Mouse (Mus musculus) kidney, embryonic 15.5 days (tissue): ENCODE measurements around the gene Gpr3. TPM values are rescaled to one million over a fixed set of nuclear protein-coding genes. Genes with fewer than 3 reads are reported as not detected.

Experiments used
- ATAC-seq: fragments of 200-750 bp; cut with Nextera tagmentation; replicated peaks from 2 replicates; pipeline ENCODE4 v1.8.0; 2017; ENCODE audit warnings: moderate TSS enrichment; ENCODE audit not compliant: low FRiP score
- H3K27ac ChIP-seq: fragments of 300-500 bp; sonication (generic); 2 replicates; pipeline ENCODE4 v1.5.1; 2015; ENCODE audit warnings: mild to moderate bottlenecking, inconsistent platforms
- H3K27me3 ChIP-seq: fragments of 300-500 bp; sonication (generic); 2 replicates; pipeline ENCODE4 v1.6.1; 2015; ENCODE audit warnings: inconsistent platforms
- H3K36me3 ChIP-seq: fragments of 300-500 bp; sonication (generic); 2 replicates; pipeline ENCODE4 v1.6.1; 2015; ENCODE audit warnings: inconsistent platforms
- H3K4me1 ChIP-seq: fragments of 300-500 bp; sonication (generic); 2 replicates; pipeline ENCODE4 v1.6.1; 2015; ENCODE audit warnings: inconsistent platforms
- H3K4me2 ChIP-seq: fragments of 300-500 bp; sonication (generic); 2 replicates; pipeline ENCODE4 v1.6.1; 2015; ENCODE audit warnings: moderate library complexity, mild to moderate bottlenecking, inconsistent platforms
- H3K4me3 ChIP-seq: fragments of 300-500 bp; sonication (generic); replicated peaks from 2 replicates; pipeline ENCODE4 v1.5.1; 2015; ENCODE audit warnings: mild to moderate bottlenecking, inconsistent platforms
- H3K9ac ChIP-seq: fragments of 300-500 bp; sonication (generic); 2 replicates; pipeline ENCODE4 v1.6.1; 2015; ENCODE audit warnings: mild to moderate bottlenecking, inconsistent platforms
- H3K9me3 ChIP-seq: fragments of 300-500 bp; sonication (generic); replicated peaks from 2 replicates; pipeline ENCODE4 v1.6.1; 2016; ENCODE audit warnings: inconsistent platforms
- WGBS: fragments of 180-500 bp; shearing (Covaris S2); methylation state at CpG from one replicate; pipeline ENCODE4 v1.1.7; 2015; ENCODE audit warnings: mixed read lengths; 5-methylcytosine and 5-hydroxymethylcytosine counted together
- polyA plus RNA-seq: library from polyadenylated mRNA; unstranded; fragments of >200 nt; fragmentation: Nextera tagmentation; extraction: Ambion mirVana; gene quantifications from 2 replicates; pipeline ENCODE4 v1.2.1, GENCODE M21; 2015

Gene Gpr3
- polyA plus RNA-seq, 1 experiment from 2014 or later: 0.12 TPM

DNA sequence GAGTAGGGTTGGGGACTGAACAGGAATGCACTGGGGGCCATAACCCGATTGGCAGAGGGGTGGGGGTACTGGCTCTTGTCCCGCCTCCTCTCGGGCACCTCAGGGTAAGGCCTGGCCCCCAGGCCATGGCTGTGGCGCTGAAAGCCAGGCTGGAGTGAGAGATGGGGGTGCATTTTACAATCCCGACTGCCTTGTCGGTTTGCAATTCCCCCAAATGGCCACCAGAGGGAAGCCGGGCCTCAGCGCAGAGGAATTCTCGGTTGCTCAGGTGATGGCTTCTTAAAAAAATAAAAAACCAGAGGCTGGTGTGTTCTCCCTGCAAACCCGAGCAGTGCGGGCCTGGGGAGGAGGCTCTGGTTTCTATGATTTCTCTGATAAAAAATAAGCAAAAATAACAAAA, 3.0 kb downstream of the Gpr3 start:
- H3K9ac ChIP-seq: no peak overlapping the region
- H3K4me2 ChIP-seq: no peak overlapping the region
- H3K36me3 ChIP-seq: no peaks in the 10 kb centered on the region
- 4% methylated on average over 11 of the region's 11 CpGs for WGBS
- H3K27me3 ChIP-seq: peaks cover 43% of the 10 kb centered on the region
- no peak overlapping the region for H3K4me3 ChIP-seq
- no peaks in the 10 kb centered on the region for H3K9me3 ChIP-seq
- H3K4me1 ChIP-seq: peaks cover 34% of the 10 kb centered on the region
- H3K27ac ChIP-seq: no peak overlapping the region
- ATAC-seq: no peak

- Histone ChIP-seq H3K9ac (no peak overlapping the region), H3K9me3 (no peaks in the 10 kb centered on the region), H3K27ac (peak overlapping the region; percentile 59; the same call in 1 of the 2 replicates), H3K4me3 (no peak overlapping the region), H3K27me3 (no peaks in the 10 kb centered on the region), H3K4me2 (no peak overlapping the region), H3K36me3 (no peaks in the 10 kb centered on the region), H3K4me1 (peaks cover 32% of the 10 kb centered on the region)
- WGBS: 29% methylated on average over 7 of the region's 7 CpGs
- no peak for ATAC-seq
These were observed 8.0 kb downstream of the Gpr3 start for GRCm38 (mm10) chr4:133204379-133204778.

GRCm38 (mm10) chr4:133203591-133203990, 8.7 kb downstream of the Gpr3 start:
- no peak overlapping the region for H3K27ac ChIP-seq
- no peaks in the 10 kb centered on the region for H3K9me3 ChIP-seq
- H3K4me2 ChIP-seq: no peak overlapping the region
- WGBS: 71% methylated on average over 3 of the region's 3 CpGs
- H3K36me3 ChIP-seq: no peaks in the 10 kb centered on the region
- no peak overlapping the region for H3K9ac ChIP-seq
- no peak for ATAC-seq
- H3K4me3 ChIP-seq: no peak overlapping the region
- H3K4me1 ChIP-seq: peaks cover 38% of the 10 kb centered on the region
- no peaks in the 10 kb centered on the region for H3K27me3 ChIP-seq

- ATAC-seq: no peak
- H3K4me1 ChIP-seq: peaks cover 51% of the 10 kb centered on the region
- H3K36me3 ChIP-seq: 0 out of 2 replicates have a peak, but pooled peaks cover 2% of the 10 kb centered on the region
- peak overlapping the region; percentile 4; the same call in 1 of the 2 replicates for H3K27ac ChIP-seq
- H3K4me2 ChIP-seq: no peak overlapping the region
- H3K27me3 ChIP-seq: no peaks in the 10 kb centered on the region
- no peaks in the 10 kb centered on the region for H3K9me3 ChIP-seq
- no peak overlapping the region for H3K4me3 ChIP-seq
- no peak overlapping the region for H3K9ac ChIP-seq
- WGBS: 83% methylated on average over 3 of the region's 3 CpGs
These were observed 10.1 kb downstream of the Gpr3 start for GRCm38 (mm10) chr4:133202254-133202653.

DNA sequence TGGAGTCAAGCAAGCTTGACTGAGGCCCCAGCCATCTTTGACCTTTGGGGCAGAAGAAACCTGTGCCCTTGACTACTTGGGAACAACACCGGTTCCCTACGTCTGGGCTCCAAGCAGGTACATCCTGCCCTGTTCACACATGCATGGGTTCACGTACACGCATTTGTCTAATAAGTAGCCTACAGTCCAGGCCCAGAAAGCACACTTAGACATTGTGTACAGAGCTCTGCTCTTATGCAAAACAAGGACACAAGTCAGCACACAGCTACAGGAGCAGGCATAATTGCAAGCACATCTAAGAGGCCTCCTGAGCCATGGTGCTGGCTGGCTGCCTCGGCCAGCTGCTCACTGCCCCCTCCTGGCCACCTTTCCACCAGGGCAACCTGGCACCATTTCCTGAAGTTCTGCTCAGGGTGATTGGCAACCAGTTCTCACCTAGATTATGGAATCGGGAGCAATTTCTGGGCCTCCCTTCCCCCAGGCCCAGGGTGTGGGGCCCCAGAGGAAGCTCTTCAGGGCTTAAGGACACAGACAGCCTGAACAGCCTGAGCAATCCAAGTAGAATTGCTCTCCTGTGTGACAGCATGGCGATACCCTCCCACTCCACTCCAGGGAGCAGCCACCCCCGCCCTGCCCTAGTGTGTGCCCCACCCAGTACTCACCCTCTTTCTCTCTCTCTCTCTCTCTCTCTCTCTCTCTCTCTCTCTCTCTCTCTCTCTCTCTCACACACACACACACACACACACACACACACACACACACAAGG, 11.1 kb downstream of the Gpr3 start:
- H3K4me2 ChIP-seq: no peak overlapping the region
- H3K27ac ChIP-seq: peak overlapping the region; percentile 70
- no peaks in the 10 kb centered on the region for H3K27me3 ChIP-seq
- H3K36me3 ChIP-seq: peaks cover 12% of the 10 kb centered on the region
- 47% methylated on average over 8 of the region's 8 CpGs for WGBS
- H3K4me1 ChIP-seq: peaks cover 62% of the 10 kb centered on the region
- 0 out of 2 replicates have a peak, but pooled peaks have one; percentile 7 for ATAC-seq
- H3K9ac ChIP-seq: no peak overlapping the region
- H3K9me3 ChIP-seq: no peaks in the 10 kb centered on the region
- H3K4me3 ChIP-seq: no peak overlapping the region

DNA sequence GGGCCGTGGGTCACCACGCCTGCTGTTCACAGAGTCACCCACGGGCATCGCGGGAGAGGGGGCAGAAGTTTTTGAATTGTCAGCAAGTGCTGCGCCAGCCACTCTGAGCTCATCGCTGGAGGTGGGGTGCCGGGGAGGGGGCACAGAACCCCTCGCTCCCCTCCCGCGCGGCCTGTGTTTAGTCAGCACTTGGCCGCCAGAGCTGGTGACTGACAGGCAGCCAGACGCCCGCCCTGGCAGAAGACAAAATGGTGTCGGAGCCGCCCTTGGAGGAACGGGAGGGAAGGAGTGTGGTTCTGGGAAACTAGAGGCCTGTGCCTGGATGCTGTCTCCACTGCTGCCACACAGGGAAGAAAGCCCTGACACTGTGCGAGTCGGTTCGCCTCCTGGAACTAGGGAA, 12.0 kb downstream of the Gpr3 start:
- H3K4me1 ChIP-seq: peaks cover 68% of the 10 kb centered on the region
- H3K36me3 ChIP-seq: peaks cover 21% of the 10 kb centered on the region
- peak overlapping the region; percentile 31 for H3K4me2 ChIP-seq
- 38% methylated on average over 21 of the region's 21 CpGs for WGBS
- H3K9ac ChIP-seq: peak overlapping the region; percentile 26
- no peak for ATAC-seq
- no peaks in the 10 kb centered on the region for H3K9me3 ChIP-seq
- H3K27me3 ChIP-seq: no peaks in the 10 kb centered on the region
- H3K4me3 ChIP-seq: no peak overlapping the region
- H3K27ac ChIP-seq: peak overlapping the region; percentile 70

GRCm38 (mm10) chr4:133199743-133200142, 12.6 kb downstream of the Gpr3 start:
- 71% methylated on average over 6 of the region's 6 CpGs for WGBS
- no peak for ATAC-seq
- H3K27me3 ChIP-seq: no peaks in the 10 kb centered on the region
- H3K4me2 ChIP-seq: peak overlapping the region; percentile 31; the same call in 1 of the 2 replicates
- H3K4me3 ChIP-seq: no peak overlapping the region
- H3K9me3 ChIP-seq: no peaks in the 10 kb centered on the region
- peak overlapping the region; percentile 26; the same call in 1 of the 2 replicates for H3K9ac ChIP-seq
- peak overlapping the region; percentile 70 for H3K27ac ChIP-seq
- H3K4me1 ChIP-seq: peaks cover 64% of the 10 kb centered on the region
- peaks cover 27% of the 10 kb centered on the region for H3K36me3 ChIP-seq

DNA sequence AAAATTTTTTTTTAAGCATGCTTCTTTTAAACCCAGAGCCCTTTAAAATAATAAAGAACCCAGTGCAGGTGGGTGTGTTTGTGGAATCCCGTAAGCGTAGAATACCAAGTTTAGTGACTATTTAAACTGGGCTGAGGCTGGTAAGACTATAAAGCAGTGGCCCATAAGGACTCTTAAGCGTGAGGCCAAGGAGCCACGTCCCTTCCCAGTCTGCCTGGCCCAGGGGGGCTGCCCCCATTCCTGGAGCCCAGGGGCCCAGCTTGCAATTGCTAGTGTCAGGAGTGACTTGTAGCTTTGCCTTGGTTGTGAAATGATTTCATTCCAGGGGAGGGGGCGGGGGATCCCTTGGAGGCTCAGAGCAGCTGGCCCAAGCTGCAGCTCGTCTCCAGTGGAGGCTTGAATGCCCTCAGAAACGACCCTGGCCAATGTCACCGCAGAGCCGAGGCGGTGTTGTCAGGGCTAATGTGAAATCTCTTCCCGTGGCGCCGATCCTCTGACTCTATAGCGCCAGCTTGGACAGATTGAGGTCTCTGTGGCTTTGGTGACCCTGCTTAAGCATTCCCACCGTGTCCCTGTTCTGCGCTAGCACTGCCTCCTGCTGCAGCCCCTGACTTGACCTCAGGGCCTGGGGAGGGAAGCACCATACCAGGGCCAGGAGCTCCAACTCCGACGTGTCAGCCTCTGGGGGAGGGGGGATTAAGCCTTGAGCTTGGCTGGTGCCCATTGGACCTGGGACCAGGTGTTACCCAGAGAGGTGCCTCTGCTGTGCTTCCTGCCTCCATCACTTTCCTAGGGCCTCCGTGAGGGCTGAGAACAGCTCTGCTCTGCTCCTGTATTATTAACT, 13.8 kb downstream of the Gpr3 start:
- Histone ChIP-seq H3K9me3 (no peaks in the 10 kb centered on the region), H3K4me3 (no peak overlapping the region), H3K36me3 (peaks cover 39% of the 10 kb centered on the region), H3K4me1 (peaks cover 59% of the 10 kb centered on the region), H3K27ac (peak overlapping the region; percentile 92), H3K9ac (no peak overlapping the region), H3K4me2 (0 out of 2 replicates have a peak overlapping the region, but pooled peaks have one; percentile 22), H3K27me3 (no peaks in the 10 kb centered on the region)
- 0 out of 2 replicates have a peak, but pooled peaks have one; percentile 13 for ATAC-seq
- WGBS: 26% methylated on average over 19 of the region's 19 CpGs

- H3K27ac ChIP-seq: peak overlapping the region; percentile 92
- no peaks in the 10 kb centered on the region for H3K9me3 ChIP-seq
- H3K27me3 ChIP-seq: no peaks in the 10 kb centered on the region
- no peak overlapping the region for H3K9ac ChIP-seq
- peak; percentile 44; the same call in 1 of the 2 replicates for ATAC-seq
- H3K4me2 ChIP-seq: 0 out of 2 replicates have a peak overlapping the region, but pooled peaks have one; percentile 22
- WGBS: 21% methylated on average over 13 of the region's 13 CpGs
- peaks cover 59% of the 10 kb centered on the region for H3K4me1 ChIP-seq
- H3K4me3 ChIP-seq: no peak overlapping the region
- H3K36me3 ChIP-seq: peaks cover 46% of the 10 kb centered on the region
These were observed 14.5 kb downstream of the Gpr3 start for GRCm38 (mm10) chr4:133197801-133198286.

- H3K9me3 ChIP-seq: no peaks in the 10 kb centered on the region
- no peak overlapping the region for H3K9ac ChIP-seq
- 15% methylated on average over 5 of the region's 5 CpGs for WGBS
- peaks cover 59% of the 10 kb centered on the region for H3K4me1 ChIP-seq
- 0 out of 2 replicates have a peak overlapping the region, but pooled peaks have one; percentile 22 for H3K4me2 ChIP-seq
- no peak overlapping the region for H3K4me3 ChIP-seq
- H3K27ac ChIP-seq: peak overlapping the region; percentile 92
- H3K27me3 ChIP-seq: no peaks in the 10 kb centered on the region
- peaks cover 51% of the 10 kb centered on the region for H3K36me3 ChIP-seq
- no peak for ATAC-seq
These were observed 15.0 kb downstream of the Gpr3 start for GRCm38 (mm10) chr4:133197355-133197754.

DNA sequence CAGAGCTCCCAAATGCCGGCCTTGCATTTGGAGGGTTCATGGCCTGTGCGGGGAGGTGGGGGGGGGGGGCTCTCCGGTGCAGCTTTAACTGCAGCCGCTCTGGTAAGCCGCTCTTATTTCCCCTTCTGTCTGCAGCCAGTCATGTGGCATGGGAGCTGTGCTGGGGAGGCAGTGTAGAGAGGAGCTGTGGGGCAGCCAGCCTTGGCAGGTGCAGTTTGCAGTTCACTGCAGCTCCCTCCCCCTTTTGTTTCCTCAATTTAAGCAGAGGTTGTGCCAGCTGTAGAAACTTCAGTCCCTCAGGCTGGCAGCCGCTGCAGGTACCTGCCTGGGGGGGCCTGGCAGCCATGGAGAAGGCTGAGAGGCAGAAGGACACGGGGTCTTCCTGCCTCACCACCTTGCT, 15.5 kb downstream of the Gpr3 start:
- Histone ChIP-seq H3K27me3 (no peaks in the 10 kb centered on the region), H3K27ac (peak overlapping the region; percentile 92), H3K36me3 (peaks cover 56% of the 10 kb centered on the region), H3K9me3 (no peaks in the 10 kb centered on the region), H3K4me2 (no peak overlapping the region), H3K4me1 (peaks cover 59% of the 10 kb centered on the region), H3K9ac (no peak overlapping the region), H3K4me3 (no peak overlapping the region)
- ATAC-seq: peak; percentile 44; the same call in 1 of the 2 replicates
- WGBS: 20% methylated on average over 7 of the region's 7 CpGs

- no peak overlapping the region for H3K9ac ChIP-seq
These were observed 16.2 kb downstream of the Gpr3 start for GRCm38 (mm10) chr4:133196136-133196535.

More at GRCm38 (mm10) chr4:133196136-133196535, 16.2 kb downstream of the Gpr3 start:
- Histone ChIP-seq H3K36me3 (peaks cover 63% of the 10 kb centered on the region), H3K4me3 (no peak overlapping the region), H3K9me3 (no peaks in the 10 kb centered on the region), H3K4me1 (peaks cover 56% of the 10 kb centered on the region), H3K4me2 (no peak overlapping the region), H3K27me3 (no peaks in the 10 kb centered on the region), H3K27ac (peak overlapping the region; percentile 92)
- 89% methylated on average over 2 of the region's 2 CpGs for WGBS
- ATAC-seq: no peak
